Mouse (Mus musculus) splenic B cell, adult 2 months (primary cell): ENCODE measurements around the gene Gm40193.
"Not testable (repeated sequence)": the region's sequence is repeated elsewhere in the genome, so short reads cannot be mapped to it uniquely, and the experiment has no call there.

Experiments
- DNase-seq: peaks from one replicate; pipeline ENCODE4 v3.0.0-alpha.2; 2011; ENCODE audit warnings: low read depth, low spot score
- H3K27me3 ChIP-seq: 2 replicates; pipeline ENCODE4 v1.6.1; 2012; ENCODE audit warnings: mild to moderate bottlenecking, low read length, moderate library complexity, mixed read lengths; ENCODE audit not compliant: control insufficient read depth, poor library complexity, insufficient read depth, severe bottlenecking
- H3K36me3 ChIP-seq: 2 replicates; pipeline ENCODE4 v1.6.1; 2012; ENCODE audit warnings: mild to moderate bottlenecking, low read length, moderate library complexity, mixed read lengths; ENCODE audit not compliant: control insufficient read depth, poor library complexity, insufficient read depth, severe bottlenecking

Gene Gm40193

GRCm38 (mm10) chr11:70562287-70562994 is 29.7 kb upstream of the Gm40193 start, which contains the start of gene Mink1:
Gene Mink1, plus strand, starts transcription at chr11:70562881.
- H3K36me3 ChIP-seq, result no peaks in the 10 kb centered on the region
- peak; percentile 91 for DNase-seq
- H3K27me3 ChIP-seq, result no peaks in the 10 kb centered on the region

GRCm38 (mm10) chr11:70561937-70562286 is 29.2 kb upstream of the Gm40193 start:
- H3K36me3 ChIP-seq, result no peaks in the 10 kb centered on the region
- no peaks in the 10 kb centered on the region for H3K27me3 ChIP-seq
- no peak for DNase-seq

GRCm38 (mm10) chr11:70557545-70557944 is 24.8 kb upstream of the Gm40193 start:
- Histone ChIP-seq H3K27me3 (no peaks in the 10 kb centered on the region), H3K36me3 (no peaks in the 10 kb centered on the region)
- DNase-seq, result peak; percentile 18

GRCm38 (mm10) chr11:70553940-70554339 is 21.2 kb upstream of the Gm40193 start:
- Histone ChIP-seq H3K36me3 (no peaks in the 10 kb centered on the region), H3K27me3 (no peaks in the 10 kb centered on the region)
- no peak for DNase-seq

- Histone ChIP-seq H3K27me3 (no peaks in the 10 kb centered on the region), H3K36me3 (no peaks in the 10 kb centered on the region)
- no peak for DNase-seq
Observed at GRCm38 (mm10) chr11:70551526-70551925, 18.8 kb upstream of the Gm40193 start.

GRCm38 (mm10) chr11:70544496-70544895 is 11.8 kb upstream of the Gm40193 start:
- DNase-seq, result no peak
- H3K27me3 ChIP-seq, result no peaks in the 10 kb centered on the region
- no peaks in the 10 kb centered on the region for H3K36me3 ChIP-seq

GRCm38 (mm10) chr11:70541415-70541814 is 8.7 kb upstream of the Gm40193 start:
- H3K27me3 ChIP-seq, result no peaks in the 10 kb centered on the region

GRCm38 (mm10) chr11:70540928-70541327 is 8.2 kb upstream of the Gm40193 start:
- DNase-seq, result no peak
- Histone ChIP-seq H3K27me3 (no peaks in the 10 kb centered on the region), H3K36me3 (no peaks in the 10 kb centered on the region)

More at GRCm38 (mm10) chr11:70541415-70541814, 8.7 kb upstream of the Gm40193 start:
- no peaks in the 10 kb centered on the region for H3K36me3 ChIP-seq
- no peak for DNase-seq

- DNase-seq, result peak; percentile 83
- H3K27me3 ChIP-seq, result no peaks in the 10 kb centered on the region
- H3K36me3 ChIP-seq, result no peaks in the 10 kb centered on the region
Observed at GRCm38 (mm10) chr11:70539877-70540587, 7.3 kb upstream of the Gm40193 start, which contains the start of gene Pld2. Gene Pld2, plus strand, starts transcription at chr11:70540064.

GRCm38 (mm10) chr11:70539423-70539822 is 6.7 kb upstream of the Gm40193 start:
- no peak for DNase-seq
- Histone ChIP-seq H3K36me3 (no peaks in the 10 kb centered on the region), H3K27me3 (no peaks in the 10 kb centered on the region)

GRCm38 (mm10) chr11:70531065-70531464 is 1.7 kb downstream of the Gm40193 start:
- not testable (repeated sequence) for DNase-seq, H3K27me3 ChIP-seq, H3K36me3 ChIP-seq

- Histone ChIP-seq H3K36me3 (peaks cover 6% of the 10 kb centered on the region; the same call in 1 of the 2 replicates), H3K27me3 (no peaks in the 10 kb centered on the region; the same call in 1 of the 2 replicates)
- no peak for DNase-seq
Observed at GRCm38 (mm10) chr11:70528610-70529009, 4.1 kb downstream of the Gm40193 start.

GRCm38 (mm10) chr11:70526211-70526610 is 6.5 kb downstream of the Gm40193 start:
- H3K27me3 ChIP-seq, result no peaks in the 10 kb centered on the region; the same call in 1 of the 2 replicates
- DNase-seq, result no peak
- peaks cover 6% of the 10 kb centered on the region; the same call in 1 of the 2 replicates for H3K36me3 ChIP-seq

- Histone ChIP-seq H3K27me3 (no peaks in the 10 kb centered on the region; the same call in 1 of the 2 replicates), H3K36me3 (peaks cover 6% of the 10 kb centered on the region; the same call in 1 of the 2 replicates)
- DNase-seq, result no peak
Observed at GRCm38 (mm10) chr11:70525726-70526125, 7.0 kb downstream of the Gm40193 start.

GRCm38 (mm10) chr11:70525184-70525678 is 7.5 kb downstream of the Gm40193 start, which contains the start of gene Psmb6:
Gene Psmb6, plus strand, starts transcription at chr11:70525367.
- no peaks in the 10 kb centered on the region; the same call in 1 of the 2 replicates for H3K27me3 ChIP-seq
- peak; percentile 97 for DNase-seq

More at GRCm38 (mm10) chr11:70525184-70525678, 7.5 kb downstream of the Gm40193 start, which contains the start of gene Psmb6:
- H3K36me3 ChIP-seq, result peaks cover 6% of the 10 kb centered on the region; the same call in 1 of the 2 replicates
